Mouse (Mus musculus) lung, postnatal 4 days (tissue): ENCODE measurements around the gene Gimap8.
"Not testable (repeated sequence)": the region's sequence is repeated elsewhere in the genome, so short reads cannot be mapped to it uniquely, and the experiment has no call there.

ENCODE experiments used
- DNase-seq, 2 experiments: peaks; one replicate each; pipeline ENCODE4 v3.0.0; 2021

Gimap8 gene

DNA sequence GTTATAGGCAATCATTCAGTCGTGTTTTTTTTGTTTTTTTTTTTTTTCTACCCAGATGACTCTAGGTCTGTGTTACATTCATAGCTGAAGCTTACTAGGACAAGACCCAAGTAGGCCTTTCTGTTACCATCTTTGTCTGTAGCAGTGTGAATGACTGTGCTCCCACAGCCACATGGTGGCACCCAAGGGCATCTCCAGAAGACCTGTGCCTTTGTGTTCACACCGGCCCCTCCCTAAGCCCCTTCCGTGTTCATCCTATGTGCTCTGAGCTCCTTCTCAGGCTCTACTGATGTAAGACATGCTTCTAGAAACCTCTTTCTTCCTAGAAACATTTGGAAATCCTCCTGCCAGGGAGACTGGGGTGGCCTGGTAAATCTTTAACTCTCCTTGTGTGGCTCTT, at the start of gene Gimap8:
Gimap8 (plus strand) TSS at position 240 of the 400 bp plus-strand sequence.
- peak; percentile 81 to 84 for DNase-seq

DNA sequence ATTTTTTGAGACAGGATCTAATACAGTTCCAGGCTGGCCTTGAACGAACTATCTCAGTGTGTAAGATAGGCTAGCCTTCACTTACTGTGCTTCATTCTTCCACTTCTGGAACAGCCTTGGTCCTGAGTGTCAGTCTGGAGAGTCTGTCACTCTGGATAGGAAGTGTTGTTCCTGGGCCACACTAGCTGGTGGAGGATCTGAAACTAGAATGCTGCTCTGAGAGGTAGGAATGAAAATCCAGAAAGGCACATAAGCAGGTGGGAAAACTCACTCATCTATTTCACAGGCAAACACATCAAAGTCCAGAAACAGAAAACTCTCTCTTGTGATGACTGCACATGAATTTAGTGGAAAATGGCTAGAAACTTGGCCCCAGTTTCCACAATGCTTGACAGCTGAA, 46.4 kb upstream of the Gimap8 start:
- no peak for DNase-seq

DNA sequence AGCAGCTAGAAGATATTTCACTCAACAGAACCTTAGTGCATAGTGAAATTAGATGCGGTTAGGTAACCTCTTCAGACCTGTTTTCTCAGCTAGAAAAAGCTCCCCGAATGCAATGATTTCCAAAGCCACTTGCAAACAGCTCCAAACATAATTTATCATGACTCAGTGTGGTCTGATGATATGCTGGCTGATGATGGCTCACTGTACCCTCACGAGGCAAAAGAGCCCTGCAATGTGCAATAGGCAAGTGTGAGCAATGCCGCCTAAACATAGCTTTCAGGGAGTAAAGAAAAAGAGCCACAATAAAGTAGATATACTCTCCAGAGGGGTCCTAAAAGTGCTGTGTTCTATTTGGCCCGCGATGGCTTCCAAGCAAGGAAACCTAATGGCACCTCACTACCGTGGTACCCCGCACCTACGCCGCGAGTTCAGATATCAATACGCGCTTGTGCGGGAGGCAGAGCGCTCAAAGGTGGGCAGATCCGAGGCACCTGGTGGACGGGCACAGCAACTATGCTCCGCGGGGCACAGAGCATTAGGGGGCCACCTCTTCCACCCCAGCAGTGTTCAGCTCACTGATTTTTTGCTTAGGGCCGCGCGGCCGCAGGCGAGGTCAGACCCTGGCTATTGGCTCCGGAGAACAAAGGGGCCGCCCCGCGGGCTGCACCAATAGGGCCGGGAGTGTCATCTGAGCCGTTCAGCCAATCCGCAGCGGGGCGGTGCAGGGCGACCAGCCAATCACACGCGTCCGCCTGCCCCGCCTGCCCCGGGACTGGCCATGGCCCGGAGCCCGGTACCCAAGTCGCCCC, 45.6 kb upstream of the Gimap8 start, which contains the start of gene Zfp775:
Zfp775 (plus strand) TSS at position 793 of the 809 bp plus-strand sequence.
- DNase-seq: peak; percentile 96 to 98

DNA sequence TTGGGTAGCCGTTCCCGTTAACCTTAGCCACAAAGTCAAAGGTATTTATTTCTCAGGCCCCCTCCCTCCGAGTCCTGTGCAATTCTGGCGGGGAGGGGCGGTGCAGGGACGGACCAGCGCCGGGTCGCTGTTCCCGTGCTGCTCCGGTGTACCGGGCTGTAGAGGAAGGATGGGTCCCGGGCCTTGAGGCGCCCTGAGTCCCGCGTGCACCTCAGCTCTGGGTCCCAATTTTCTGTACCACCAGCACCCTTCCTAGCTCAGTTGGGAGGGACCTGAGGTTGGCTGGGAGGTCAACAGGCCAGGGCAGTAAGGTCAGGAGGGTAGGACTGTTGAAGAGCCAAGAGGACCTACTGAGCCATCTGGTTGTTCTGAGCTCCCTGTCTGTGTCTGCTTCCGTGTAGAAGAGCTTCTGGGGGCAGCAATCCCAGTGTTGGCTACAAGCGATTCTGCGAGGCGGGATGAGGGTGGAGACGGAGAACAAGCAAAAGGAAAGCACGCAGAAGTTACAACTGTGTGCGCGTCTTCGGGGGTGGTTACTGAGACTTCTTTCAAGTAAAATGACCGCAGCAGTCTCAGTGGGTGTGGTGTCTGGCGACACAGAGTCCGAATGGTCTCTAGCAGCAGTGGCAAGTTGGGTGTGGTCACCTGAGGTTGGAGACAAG, 44.8 kb upstream of the Gimap8 start:
- peak; percentile 48 to 50 for DNase-seq

DNA sequence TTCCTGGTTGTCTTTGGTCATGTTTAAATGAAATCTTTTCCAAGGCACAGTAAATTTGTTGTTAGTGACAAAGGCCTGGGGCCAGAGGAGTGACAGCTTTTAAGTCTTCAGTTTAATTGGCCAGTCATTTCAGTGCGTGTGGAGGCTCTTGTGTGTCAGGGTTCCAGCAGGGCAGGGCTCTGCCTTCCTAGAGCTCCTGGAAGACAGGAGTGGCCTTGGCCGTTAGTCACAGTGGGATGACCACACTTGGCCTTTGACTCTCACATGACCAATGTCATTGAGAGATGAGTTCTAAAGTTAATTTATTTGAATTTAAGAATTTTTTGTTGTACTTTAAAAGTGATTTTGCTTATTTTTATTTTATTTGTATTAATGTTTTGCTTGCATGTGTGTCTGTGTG, 38.9 kb upstream of the Gimap8 start:
- no peak for DNase-seq

DNA sequence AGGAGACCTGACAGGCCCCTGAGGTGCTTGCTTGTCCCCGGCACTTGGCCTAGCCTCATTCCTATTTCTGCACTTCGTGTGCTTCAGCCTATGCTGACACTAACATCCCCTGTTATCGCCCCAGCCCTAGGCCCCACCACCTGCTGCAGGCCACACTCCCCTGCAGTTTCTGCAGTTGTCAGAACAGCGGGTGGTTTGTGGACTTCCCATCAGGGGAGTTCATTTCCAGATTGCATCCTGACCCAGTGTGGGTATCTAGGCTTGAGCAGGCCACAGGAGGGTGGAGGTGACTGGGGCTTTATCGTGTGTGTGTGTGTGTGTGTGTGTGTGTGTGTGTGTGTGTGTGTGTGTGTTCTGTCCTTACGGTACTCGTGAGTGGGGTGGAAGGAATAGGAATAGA, 37.5 kb upstream of the Gimap8 start:
- DNase-seq: no peak

DNA sequence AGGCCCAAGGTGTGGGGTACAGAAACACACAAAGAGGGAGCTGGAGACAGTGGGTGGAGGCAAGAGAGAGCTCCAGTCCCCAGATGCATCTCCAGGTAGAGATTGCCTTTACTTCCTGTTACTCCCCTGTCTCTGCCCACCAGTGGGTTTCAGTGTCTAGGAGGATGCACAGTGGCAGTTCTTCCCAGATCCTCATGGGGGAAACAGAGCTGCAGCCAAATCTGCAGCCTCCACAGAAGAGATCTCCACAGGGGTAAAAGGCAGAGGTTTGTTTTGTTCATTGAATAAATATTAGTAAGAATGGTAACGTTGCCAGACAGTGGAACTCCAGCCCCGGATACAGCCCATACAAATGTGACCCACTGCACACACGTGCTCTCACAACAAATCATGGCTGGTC, 36.4 kb upstream of the Gimap8 start:
- peak in 1 of 2 experiments; percentile 24 for DNase-seq

DNA sequence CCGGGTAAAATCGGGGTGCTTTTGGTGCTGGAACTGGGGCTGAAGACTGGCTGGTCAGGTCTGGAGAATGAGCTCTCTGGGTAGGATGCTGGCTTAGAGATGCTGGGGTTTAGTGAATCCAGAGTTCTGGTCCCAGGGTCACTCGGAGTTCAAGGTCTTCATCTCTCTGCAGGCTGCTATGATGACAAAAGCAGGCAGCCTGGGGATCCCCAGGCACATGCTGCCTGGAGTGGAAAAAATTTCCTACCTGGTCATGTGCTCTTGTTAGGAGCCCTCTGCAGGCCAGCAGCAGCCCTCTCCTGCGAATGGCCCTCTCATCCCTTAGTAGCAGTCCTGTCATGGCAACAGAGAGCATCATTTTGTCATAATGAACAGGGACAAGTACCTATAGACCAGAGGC, 33.6 kb upstream of the Gimap8 start:
- no peak for DNase-seq

DNA sequence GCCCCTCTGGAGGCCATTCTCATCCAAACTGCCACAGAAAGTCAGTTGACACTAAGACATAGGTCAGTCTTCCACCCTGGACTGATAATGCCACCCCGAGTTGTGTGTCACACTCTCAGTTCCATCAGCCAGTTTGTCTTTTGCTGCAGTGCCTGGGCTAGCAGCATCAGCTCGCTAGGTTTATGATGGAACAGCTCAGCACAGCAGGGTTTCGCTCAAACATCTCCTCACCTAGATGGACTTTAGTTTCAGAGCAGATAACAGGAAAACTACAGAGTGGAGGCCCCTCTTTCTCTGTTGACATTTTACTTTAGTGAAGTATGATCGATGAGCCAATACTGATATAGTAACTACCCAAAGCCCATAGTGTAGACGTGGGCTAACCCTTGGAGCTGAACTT, 32.3 kb upstream of the Gimap8 start:
- no peak for DNase-seq

DNA sequence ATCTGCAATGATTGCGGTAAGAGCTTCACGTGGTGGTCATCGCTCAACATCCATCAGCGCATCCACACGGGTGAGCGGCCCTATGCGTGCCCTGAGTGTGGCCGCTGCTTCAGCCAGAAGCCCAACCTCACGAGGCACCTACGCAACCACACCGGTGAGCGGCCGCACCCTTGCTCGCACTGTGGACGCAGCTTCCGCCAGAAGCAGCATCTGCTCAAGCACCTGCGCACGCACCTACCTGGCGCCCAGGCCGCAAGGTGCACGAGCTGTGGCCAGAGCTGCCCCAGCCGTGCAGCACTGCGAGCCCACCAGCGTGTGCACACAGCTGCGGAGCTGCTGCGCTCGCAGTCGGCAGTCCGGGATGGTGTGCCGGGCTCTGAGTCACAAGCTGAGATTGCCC, 27.0 kb upstream of the Gimap8 start:
- no peak for DNase-seq

DNA sequence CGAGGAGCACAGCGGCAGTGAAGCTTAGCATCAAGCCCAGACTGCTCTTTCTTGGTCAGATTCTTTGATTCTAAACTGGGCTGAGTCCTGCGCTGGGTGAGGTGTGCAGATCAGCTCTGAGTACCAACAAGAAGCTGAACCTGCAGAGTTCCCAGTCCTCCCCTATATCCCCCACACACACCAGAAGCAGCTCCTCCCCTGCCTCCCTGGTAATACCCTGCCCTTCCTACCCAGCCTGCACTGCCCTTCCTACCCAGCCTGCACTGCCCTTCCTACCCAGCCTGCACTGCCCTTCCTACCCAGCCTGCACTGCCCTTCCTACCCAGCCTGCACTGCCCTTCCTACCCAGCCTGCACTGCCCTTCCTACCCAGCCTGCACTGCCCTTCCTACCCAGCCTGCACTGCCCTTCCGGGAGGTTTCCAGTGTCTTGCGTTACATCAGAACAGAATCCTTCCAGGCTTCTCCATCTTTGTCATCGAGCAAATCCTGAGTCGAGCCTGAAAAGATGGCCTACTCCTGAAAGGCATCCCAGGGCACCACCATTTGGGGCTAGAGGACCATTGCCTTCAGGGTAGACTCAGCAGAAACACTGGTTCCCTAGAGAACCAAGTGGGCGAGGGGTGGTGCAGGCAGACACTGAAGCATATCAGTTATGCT, 24.7 kb upstream of the Gimap8 start:
- DNase-seq: not testable (repeated sequence)

DNA sequence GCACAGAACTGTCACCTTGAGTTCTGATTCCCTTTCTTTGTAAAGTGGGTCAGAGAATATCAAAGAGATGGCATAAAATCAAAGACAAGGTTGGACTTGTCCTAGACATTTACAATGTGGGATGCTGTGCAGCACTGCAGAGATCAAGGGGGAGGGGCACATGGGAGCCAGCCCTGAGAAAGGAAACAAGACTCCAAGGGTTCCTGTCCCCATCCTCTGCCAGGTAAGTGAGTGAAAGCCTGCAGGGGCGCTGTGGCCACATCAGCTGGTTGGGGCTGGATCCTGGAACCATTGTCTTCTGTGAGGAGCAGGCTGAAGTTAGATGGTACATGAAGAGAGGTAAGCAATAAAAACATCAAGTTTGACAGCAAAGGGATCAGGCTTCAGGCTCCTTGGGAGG, 23.6 kb upstream of the Gimap8 start:
- DNase-seq: no peak

DNA sequence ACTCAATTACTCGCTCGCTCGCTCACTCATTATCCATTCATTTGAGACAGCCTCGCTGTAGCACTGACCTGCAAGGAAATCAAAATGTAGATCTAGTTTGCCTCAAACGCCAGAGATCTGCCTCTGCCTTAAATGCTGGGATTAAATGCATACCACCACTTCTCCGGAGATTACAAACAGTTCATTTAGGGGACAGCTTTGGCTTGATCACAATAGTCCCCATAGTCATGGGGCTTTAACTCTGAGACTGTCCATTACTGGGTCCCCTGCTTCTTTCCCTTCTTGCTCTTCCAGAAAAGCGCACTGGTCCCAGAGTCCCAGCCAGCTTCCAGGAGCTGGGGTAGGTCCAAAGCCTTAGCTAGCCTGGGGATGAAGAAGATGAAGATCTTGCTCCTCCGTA, 20.6 kb upstream of the Gimap8 start, which contains the start of gene AI854703:
AI854703 (plus strand) TSS at position 301 of the 400 bp plus-strand sequence.
- DNase-seq: no peak

DNA sequence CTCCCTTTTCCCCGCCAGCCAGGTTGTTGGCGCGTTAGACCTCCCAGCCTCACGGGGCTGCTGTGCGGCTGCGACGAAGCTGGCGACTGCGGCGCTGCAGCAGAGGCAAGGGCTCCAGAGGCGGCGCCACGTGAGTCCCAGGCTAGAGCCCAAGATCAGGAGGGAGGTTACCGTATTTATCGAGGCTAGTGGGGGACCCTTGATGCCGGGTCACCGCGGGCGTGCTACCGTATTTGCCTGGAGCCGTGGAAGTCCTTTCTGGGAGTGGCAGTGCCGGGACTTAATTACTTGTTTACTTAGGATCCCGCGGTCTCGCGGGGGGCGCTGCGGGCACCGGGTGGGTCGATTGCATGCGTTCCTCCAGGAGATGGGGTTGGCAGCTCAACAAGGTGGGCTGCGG, 20.1 kb upstream of the Gimap8 start:
- DNase-seq: peak; percentile 41 to 57

DNA sequence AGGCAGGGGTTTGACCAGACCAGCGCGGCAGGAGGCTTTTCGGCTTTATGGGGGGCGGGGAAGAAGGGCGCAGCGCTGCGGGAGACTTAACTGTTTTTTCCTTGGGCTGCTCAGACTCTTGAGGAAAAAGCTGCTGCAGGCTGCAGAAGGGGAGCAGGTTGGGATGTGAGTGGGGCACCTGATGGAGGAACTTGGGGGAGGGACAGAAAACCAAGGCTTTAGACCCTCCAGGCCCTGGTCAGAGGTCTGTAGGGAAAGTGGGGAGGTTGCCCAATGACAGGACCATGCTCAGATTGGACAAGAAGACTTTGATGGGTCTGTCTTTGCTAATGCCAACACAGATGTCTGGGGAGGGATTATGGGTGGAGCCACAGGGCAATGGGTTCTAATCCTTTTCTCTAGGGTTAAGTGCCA, 19.5 kb upstream of the Gimap8 start:
- DNase-seq: no peak

DNA sequence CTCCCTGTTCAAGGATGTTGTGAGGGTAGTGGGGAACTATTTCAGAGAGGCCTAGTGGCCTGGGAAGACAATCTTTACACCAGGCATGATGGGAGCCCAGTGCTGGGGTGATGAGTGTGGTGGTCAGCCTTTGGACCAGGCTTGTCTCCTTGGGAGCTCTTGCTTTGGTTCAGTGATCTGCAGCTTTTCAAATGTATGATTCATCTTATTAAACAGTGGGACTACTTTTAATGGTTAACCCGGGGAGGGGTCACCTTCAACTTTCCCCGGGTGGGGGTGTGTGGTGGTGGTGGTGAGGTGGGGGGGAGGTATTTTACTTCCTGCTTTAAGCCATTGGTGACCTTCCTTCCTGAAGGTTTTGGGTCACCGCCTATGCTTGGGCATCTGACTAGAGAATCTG, 18.7 kb upstream of the Gimap8 start:
- DNase-seq: no peak

DNA sequence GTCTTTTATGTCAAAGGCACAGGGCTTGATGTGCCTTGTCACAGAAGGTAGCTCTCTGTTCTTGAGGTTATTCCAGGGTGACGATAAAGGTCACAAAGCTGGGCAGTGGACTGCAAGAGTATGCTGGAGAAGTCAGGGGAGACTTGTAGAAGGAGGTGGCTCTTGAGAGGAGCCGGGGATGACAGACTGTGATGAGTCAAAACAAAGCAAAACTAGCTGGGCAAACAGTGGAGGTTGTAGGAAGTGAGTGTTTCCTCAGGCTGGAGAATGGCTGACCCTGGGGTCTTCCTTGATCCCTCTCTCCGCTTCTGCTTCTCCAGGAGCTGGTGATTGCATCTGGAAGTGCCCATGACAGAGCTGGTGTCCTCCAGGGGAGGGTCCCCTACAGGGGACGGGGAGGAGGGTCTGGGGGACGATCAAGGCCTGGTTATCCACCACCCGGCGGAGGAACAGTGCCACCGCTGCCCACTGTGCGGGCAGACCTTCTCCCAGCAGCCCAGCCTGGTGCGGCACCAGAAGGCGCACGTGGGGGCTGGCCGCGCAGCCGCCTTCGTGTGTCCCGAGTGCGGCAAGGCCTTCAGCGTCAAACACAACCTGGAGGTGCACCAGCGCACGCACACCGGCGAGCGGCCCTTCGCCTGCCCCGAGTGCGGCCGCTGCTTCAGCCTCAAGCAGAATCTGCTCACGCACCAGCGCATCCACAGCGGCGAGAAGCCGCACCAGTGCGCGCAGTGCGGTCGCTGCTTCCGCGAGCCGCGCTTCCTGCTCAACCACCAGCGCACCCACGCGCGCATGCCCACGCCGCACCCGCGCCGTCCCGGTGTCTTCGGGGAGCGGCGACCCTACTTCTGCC, 18.0 kb upstream of the Gimap8 start:
- DNase-seq: peak; percentile 25 to 39

DNA sequence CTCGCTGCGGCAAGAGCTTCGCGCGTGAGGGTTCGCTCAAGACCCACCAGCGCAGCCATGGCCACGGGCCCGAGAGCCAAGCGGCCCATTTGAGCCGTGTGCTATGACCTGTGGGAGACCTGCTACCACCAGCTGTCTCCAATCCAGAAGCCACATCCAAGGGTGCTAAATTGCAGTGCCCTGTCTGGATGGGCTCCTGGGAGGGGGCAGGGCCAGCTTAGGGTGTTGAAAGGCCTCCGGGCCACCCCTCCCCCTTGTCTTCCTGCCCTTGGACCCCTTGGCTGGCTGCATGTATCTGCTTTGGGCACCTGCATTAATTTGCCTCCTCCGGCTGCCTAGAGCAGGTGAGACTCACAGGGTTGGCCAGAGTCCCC, 17.4 kb upstream of the Gimap8 start:
- DNase-seq: no peak

DNA sequence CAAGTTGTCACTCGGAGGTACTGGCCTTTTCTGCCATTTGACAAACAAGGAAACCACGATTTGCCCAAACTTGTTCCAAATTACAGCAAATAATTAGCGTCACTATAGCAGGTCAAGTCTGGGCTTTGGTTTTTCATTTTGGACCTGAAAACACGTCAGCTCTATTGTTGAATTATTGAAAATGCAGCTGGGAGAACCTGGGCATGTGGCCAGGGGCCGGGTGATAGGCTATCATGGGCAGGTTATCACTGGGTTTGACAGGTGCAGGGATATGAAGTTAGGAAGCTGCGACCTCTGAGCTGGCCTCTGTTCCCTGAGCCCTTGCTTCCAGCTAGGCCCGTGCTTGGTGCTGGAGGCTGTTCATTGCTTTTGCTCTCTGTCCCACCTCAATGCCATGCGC, 16.2 kb upstream of the Gimap8 start:
- peak in 1 of 2 experiments; percentile 12 for DNase-seq

DNA sequence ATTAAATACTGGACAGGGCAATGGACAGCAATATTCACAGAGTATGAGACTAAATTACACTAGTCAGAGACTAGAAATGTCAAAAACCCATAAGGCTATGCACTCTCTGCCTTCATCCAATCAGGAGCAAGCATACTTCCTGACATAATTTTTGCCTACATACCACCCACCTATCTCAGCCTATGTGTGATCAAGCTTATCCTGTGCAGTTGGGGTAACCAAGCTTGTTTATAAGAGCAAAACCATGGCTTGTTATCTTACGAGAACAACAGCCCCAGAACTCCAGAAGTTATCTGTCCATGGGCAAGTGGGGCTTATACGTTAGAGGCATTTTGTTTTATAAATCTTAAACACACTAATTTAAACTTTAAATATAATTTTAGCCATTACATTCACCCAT, 11.9 kb upstream of the Gimap8 start:
- DNase-seq: no peak

DNA sequence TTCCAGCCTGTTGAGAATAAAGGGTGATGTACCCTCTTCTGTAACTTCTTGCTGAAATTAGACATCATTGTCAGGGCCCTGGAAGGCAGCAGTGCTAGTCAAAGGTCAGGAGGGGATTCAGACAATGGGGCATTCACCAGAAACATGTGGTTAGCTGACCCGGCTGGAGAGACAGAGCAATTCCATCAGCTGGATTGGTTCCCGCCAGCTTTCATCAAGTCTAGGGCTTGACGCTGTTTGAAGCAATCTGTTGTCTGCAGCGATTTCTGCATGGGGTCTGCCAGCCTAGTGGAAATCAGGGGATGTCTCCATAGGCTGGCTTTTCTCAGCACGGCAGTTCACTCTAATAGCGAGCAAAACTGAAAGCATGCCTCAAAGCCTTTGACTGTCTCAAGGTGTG, 10.5 kb upstream of the Gimap8 start:
- DNase-seq: peak in 1 of 2 experiments; percentile 15

DNA sequence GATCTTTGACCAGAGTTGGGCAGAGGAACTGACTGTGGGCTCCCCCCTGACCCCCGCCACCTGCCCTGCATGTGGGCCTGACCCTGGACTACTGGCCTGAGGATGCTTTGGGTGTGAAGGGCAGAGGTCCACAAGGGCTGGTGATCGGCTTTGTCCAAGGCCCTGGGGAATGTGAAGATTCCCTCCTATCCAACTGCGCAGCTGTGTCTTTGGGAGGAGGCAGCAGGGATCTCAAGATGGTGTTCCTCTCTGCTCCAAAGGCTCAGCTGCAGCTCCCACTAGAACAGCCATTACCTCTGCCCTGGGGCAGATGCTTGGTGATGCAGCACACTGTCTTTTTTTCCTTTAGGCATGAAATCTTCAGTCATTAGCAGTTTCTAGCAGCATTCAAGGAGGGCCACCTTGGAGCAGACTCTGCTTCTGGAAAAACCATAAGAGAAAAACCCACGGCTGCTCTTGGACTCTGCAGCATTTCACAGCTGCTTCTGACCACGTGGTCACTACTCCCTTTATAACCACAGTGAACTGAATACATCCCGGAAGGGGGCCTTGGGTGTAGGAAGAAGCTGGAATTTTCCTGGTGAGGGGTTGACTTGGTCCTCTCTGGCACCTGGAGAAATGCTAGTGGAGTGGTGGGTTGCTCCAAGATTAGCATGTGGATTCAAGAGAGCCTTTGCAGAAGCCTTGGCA, 9.1 kb upstream of the Gimap8 start:
- DNase-seq: no peak
